Mouse (Mus musculus): ENCODE measurements around the gene Ddx46. TPM values are rescaled to one million over a fixed set of nuclear protein-coding genes. Genes with fewer than 3 reads are reported as not detected.

The Ddx46 gene
- polyA plus RNA-seq, 1 experiment, result 56.7 TPM

- H3K4me1 ChIP-seq (ENCODE audit: control insufficient read depth, insufficient read depth, low read length), result peaks cover 1% of the 10 kb centered on the region; the same call in 1 of the 2 replicates
- no peak overlapping the region for H3K27ac ChIP-seq (ENCODE audit: control insufficient read depth, insufficient read depth, low read depth, low read length, poor library complexity)
- peak overlapping the region; percentile 86 for H3K4me3 ChIP-seq (replicated peaks; ENCODE audit: control insufficient read depth, low read depth, low read length)
- no peak for TF ChIP-seq CTCF (IDR thresholded peaks at IDR 0.05; ENCODE audit: control insufficient read depth, insufficient read depth, low read length)
- TF ChIP-seq POLR2A (IDR thresholded peaks at IDR 0.05; ENCODE audit: borderline replicate concordance, control insufficient read depth, low read depth, low read length), result no peak
- WGBS, result under 1% methylated on average over 9 of the region's 9 CpGs
These were observed 34.2 kb upstream of the Ddx46 start for GRCm38 (mm10) chr13:55600657-55601056.

- peaks cover 1% of the 10 kb centered on the region; the same call in 1 of the 2 replicates for H3K4me1 ChIP-seq (ENCODE audit: control insufficient read depth, insufficient read depth, low read length)
- H3K4me3 ChIP-seq (replicated peaks; ENCODE audit: control insufficient read depth, low read depth, low read length), result no peak overlapping the region
- H3K27ac ChIP-seq (ENCODE audit: control insufficient read depth, insufficient read depth, low read depth, low read length, poor library complexity), result no peak overlapping the region
- no peak for TF ChIP-seq POLR2A (IDR thresholded peaks at IDR 0.05; ENCODE audit: borderline replicate concordance, control insufficient read depth, low read depth, low read length)
- TF ChIP-seq CTCF (IDR thresholded peaks at IDR 0.05; ENCODE audit: control insufficient read depth, insufficient read depth, low read length), result peak; percentile 89
- 12% methylated on average over 3 of the region's 3 CpGs for WGBS
These were observed 33.2 kb upstream of the Ddx46 start for GRCm38 (mm10) chr13:55601611-55602010.

- Histone ChIP-seq H3K4me3 (replicated peaks; ENCODE audit: control insufficient read depth, low read depth, low read length) (no peak overlapping the region), H3K27ac (ENCODE audit: control insufficient read depth, insufficient read depth, low read depth, low read length, poor library complexity) (no peak overlapping the region), H3K4me1 (ENCODE audit: control insufficient read depth, insufficient read depth, low read length) (peaks cover 1% of the 10 kb centered on the region; the same call in 1 of the 2 replicates)
- WGBS, result 86% methylated on average over 3 of the region's 3 CpGs
- no peak for TF ChIP-seq POLR2A (IDR thresholded peaks at IDR 0.05; ENCODE audit: borderline replicate concordance, control insufficient read depth, low read depth, low read length)
- TF ChIP-seq CTCF (IDR thresholded peaks at IDR 0.05; ENCODE audit: control insufficient read depth, insufficient read depth, low read length), result no peak
These were observed 30.2 kb upstream of the Ddx46 start for GRCm38 (mm10) chr13:55604606-55605005.

- Histone ChIP-seq H3K4me3 (replicated peaks; ENCODE audit: control insufficient read depth, low read depth, low read length) (no peak overlapping the region), H3K4me1 (ENCODE audit: control insufficient read depth, insufficient read depth, low read length) (no peaks in the 10 kb centered on the region), H3K27ac (ENCODE audit: control insufficient read depth, insufficient read depth, low read depth, low read length, poor library complexity) (no peak overlapping the region)
- 74% methylated on average over 10 of the region's 10 CpGs for WGBS
- TF ChIP-seq CTCF (IDR thresholded peaks at IDR 0.05; ENCODE audit: control insufficient read depth, insufficient read depth, low read length), result no peak
- TF ChIP-seq POLR2A (IDR thresholded peaks at IDR 0.05; ENCODE audit: borderline replicate concordance, control insufficient read depth, low read depth, low read length), result no peak
These were observed 27.8 kb upstream of the Ddx46 start for GRCm38 (mm10) chr13:55606899-55607623.

GRCm38 (mm10) chr13:55607624-55608006 lies 27.2 kb upstream of the Ddx46 start:
- 77% methylated on average over 2 of the region's 2 CpGs for WGBS
- no peak for TF ChIP-seq POLR2A (IDR thresholded peaks at IDR 0.05; ENCODE audit: borderline replicate concordance, control insufficient read depth, low read depth, low read length)
- no peak for TF ChIP-seq CTCF (IDR thresholded peaks at IDR 0.05; ENCODE audit: control insufficient read depth, insufficient read depth, low read length)
- Histone ChIP-seq H3K27ac (ENCODE audit: control insufficient read depth, insufficient read depth, low read depth, low read length, poor library complexity) (no peak overlapping the region), H3K4me1 (ENCODE audit: control insufficient read depth, insufficient read depth, low read length) (no peaks in the 10 kb centered on the region), H3K4me3 (replicated peaks; ENCODE audit: control insufficient read depth, low read depth, low read length) (no peak overlapping the region)

GRCm38 (mm10) chr13:55611996-55612395 lies 22.8 kb upstream of the Ddx46 start:
- TF ChIP-seq CTCF (IDR thresholded peaks at IDR 0.05; ENCODE audit: control insufficient read depth, insufficient read depth, low read length), result no peak
- no peak for TF ChIP-seq POLR2A (IDR thresholded peaks at IDR 0.05; ENCODE audit: borderline replicate concordance, control insufficient read depth, low read depth, low read length)
- no peak overlapping the region for H3K27ac ChIP-seq (ENCODE audit: control insufficient read depth, insufficient read depth, low read depth, low read length, poor library complexity)
- WGBS, result 86% methylated on average over 7 of the region's 7 CpGs
- no peaks in the 10 kb centered on the region for H3K4me1 ChIP-seq (ENCODE audit: control insufficient read depth, insufficient read depth, low read length)
- H3K4me3 ChIP-seq (replicated peaks; ENCODE audit: control insufficient read depth, low read depth, low read length), result no peak overlapping the region

GRCm38 (mm10) chr13:55613471-55613870 lies 21.4 kb upstream of the Ddx46 start:
- TF ChIP-seq CTCF (IDR thresholded peaks at IDR 0.05; ENCODE audit: control insufficient read depth, insufficient read depth, low read length) (no peak), POLR2A (IDR thresholded peaks at IDR 0.05; ENCODE audit: borderline replicate concordance, control insufficient read depth, low read depth, low read length) (no peak)
- no peak overlapping the region for H3K27ac ChIP-seq (ENCODE audit: control insufficient read depth, insufficient read depth, low read depth, low read length, poor library complexity)
- H3K4me1 ChIP-seq (ENCODE audit: control insufficient read depth, insufficient read depth, low read length), result no peaks in the 10 kb centered on the region
- H3K4me3 ChIP-seq (replicated peaks; ENCODE audit: control insufficient read depth, low read depth, low read length), result no peak overlapping the region
- WGBS, result 72% methylated on average over 5 of the region's 5 CpGs

- H3K4me1 ChIP-seq (ENCODE audit: control insufficient read depth, insufficient read depth, low read length), result no peaks in the 10 kb centered on the region; the same call in 1 of the 2 replicates
- TF ChIP-seq CTCF (IDR thresholded peaks at IDR 0.05; ENCODE audit: control insufficient read depth, insufficient read depth, low read length), result no peak
- no peak for TF ChIP-seq POLR2A (IDR thresholded peaks at IDR 0.05; ENCODE audit: borderline replicate concordance, control insufficient read depth, low read depth, low read length)
- WGBS, result 84% methylated on average over 4 of the region's 4 CpGs
These were observed 15.5 kb upstream of the Ddx46 start for GRCm38 (mm10) chr13:55619328-55619727.

More at GRCm38 (mm10) chr13:55619328-55619727, 15.5 kb upstream of the Ddx46 start:
- no peak overlapping the region for H3K4me3 ChIP-seq (replicated peaks; ENCODE audit: control insufficient read depth, low read depth, low read length)
- no peak overlapping the region for H3K27ac ChIP-seq (ENCODE audit: control insufficient read depth, insufficient read depth, low read depth, low read length, poor library complexity)

Measured in bone marrow, adult 2 months (tissue).